Mouse (Mus musculus): ENCODE measurements around the gene Sema3f. TPM values are rescaled to one million over a fixed set of nuclear protein-coding genes. Genes with fewer than 3 reads are reported as not detected.

Sema3f gene
- total RNA-seq (2021), result 10 to 100 TPM; 22.6 to 41.3 TPM
- long read RNA-seq, experiment 1, partial matches to known transcripts, result 7 of 11 reads
- long read RNA-seq, experiment 1, other reads (novel, unspliced or antisense), result 4 of 11 reads
- long read RNA-seq, experiment 2, partial matches to known transcripts, result 2 of 6 reads
- long read RNA-seq, experiment 2, other reads (novel, unspliced or antisense), result 4 of 6 reads

GRCm38 (mm10) chr9:107709697-107710483 is at the start of gene Sema3f:
Gene Sema3f (minus strand): TSS chr9:107710475.
- DNase-seq, result peak; percentile 90 to 92

GRCm38 (mm10) chr9:107759593-107759992 is 49.3 kb upstream of the Sema3f start:
- DNase-seq, result no peak

GRCm38 (mm10) chr9:107750378-107750777 is 40.1 kb upstream of the Sema3f start:
- no peak for DNase-seq

DNA sequence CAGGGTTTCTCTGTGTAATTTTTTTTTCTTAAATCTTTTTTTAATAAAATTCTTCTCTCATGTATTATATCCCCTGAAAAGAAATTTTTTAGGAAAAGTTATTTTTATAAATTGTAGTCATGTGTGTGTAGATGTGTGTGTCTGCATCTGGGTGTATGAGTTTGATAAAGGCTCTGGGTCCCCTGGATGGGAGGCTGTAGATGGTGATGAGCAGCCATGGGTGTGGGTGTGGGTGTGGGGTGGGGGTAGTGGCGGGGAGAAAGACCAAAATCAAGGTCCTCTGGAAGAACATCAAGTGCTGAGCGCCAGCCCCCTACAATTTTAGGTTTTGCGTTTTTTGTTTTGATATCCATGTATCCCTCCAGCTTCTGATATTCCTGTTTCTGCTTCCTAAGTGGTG is 37.8 kb upstream of the Sema3f start:
- DNase-seq, result no peak

DNA sequence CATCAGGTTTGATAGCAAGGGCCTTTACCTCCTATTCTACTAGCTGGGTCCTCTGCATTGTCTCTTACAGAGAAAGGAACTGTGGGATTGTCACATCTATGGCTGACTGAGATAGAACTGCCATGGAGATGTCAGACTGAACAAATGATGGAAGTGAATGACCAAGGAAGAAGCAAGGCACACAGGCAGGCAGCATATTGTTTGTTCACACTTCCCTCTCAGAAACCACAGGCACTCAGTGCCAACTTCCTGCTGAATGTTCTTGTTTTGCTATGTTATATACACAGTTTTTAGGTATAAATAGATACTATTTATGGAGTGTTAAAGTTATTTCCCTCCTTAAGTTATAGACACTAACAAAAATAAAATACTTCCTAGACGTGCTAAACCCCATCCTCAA is 37.0 kb upstream of the Sema3f start:
- no peak for DNase-seq

DNA sequence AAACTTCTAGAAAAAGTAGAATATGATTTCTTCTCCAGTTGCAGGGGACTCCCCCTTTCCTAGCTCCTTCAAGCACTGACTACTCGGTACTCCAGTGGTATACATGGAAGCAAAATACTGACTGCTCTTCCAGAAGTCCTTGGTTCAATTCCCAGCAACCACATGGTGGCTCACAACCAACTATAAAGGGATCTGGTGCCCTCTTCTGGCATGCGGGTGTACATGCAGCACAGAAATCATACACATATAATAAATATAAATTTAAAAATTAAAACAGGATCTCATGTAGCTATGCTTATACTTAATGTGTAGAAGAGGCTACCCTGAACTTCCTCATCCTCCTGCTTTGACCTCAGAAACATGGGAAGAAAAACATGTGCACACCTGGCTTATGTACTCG is 36.4 kb upstream of the Sema3f start:
- no peak for DNase-seq

- DNase-seq, result no peak
These were observed 33.8 kb upstream of the Sema3f start for GRCm38 (mm10) chr9:107744061-107744460.

DNA sequence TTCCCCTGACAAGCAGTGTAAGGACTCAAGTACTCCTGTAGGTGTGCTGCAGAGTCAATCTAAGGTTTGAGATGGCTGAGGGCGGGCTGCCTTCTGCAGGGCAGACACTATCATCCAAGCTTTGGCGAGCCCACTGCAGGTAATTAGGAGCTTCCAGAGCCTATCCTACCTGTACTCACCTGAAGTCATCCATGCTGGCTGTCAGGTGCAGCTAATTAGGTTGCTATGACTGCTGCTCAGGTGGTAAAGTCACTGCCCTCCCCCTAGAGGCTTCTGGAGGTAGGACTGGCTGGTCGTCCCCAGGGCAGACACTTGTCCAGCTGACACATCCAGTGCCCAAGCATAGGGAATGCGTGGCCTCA is 28.5 kb upstream of the Sema3f start:
- DNase-seq, result peak; percentile 28 to 45

DNA sequence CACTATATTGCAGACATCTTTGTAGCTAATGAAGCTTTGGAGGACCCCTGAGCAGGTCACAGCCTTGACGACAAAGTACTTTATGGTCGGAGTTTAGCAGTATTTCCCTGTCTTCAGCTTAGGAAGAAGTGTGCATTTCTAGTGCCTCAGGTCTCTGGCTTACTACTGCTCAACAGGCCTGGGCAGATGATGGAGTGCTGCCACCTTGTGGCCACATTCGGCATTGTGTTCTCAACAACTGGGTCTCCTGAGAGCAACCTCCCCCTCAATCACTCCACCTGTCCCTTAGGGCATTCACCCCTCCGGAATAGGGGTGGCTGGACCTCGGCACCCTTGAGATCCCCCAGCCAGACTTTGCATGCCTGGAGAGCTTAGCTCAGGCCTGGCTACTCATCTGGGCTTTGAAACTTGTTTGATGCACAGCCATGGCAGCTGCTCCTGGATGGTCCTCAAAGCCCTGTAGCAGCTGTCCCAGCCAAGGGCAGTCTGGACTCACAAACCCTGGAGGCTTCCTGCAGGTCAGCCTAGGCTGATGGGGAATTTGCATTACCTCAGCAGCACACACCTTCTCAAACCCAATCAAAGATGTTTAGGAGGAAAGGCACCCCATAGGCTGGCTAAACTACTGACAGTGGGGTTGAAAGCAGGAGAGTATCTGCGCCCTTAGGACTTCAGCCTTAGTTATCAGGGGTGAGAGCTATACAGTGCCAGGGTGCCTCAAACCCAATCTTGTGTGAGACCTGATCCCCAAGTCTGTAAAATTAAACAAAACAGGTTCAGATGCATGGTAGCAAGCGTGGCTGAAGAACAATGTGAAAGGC is 28.0 kb upstream of the Sema3f start:
- DNase-seq, result peak; percentile 88 to 90

GRCm38 (mm10) chr9:107736185-107736485 is 25.9 kb upstream of the Sema3f start:
- DNase-seq, result no peak

GRCm38 (mm10) chr9:107735356-107736184 is 25.3 kb upstream of the Sema3f start:
- no peak for DNase-seq

DNA sequence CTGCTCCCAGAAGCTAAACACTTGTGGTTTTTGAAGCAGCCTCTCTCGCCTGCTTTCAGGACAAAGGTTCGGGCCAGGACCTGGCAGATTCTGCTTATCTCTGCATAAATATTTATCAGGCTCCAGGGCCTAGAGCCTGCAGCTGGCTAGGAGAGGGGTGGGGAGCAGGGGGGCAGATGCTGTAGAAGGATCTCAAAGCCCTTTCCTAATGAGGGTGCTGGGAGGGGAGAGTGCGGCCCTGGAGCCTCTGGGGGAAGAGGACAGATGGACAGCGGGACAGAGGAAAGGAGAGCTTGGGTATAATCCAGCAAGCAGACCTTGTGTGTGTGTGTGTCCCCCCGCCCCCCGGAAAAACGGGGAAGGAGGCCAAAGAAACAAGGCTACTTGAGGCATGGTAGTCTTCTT is 24.3 kb upstream of the Sema3f start:
- DNase-seq, result no peak

DNA sequence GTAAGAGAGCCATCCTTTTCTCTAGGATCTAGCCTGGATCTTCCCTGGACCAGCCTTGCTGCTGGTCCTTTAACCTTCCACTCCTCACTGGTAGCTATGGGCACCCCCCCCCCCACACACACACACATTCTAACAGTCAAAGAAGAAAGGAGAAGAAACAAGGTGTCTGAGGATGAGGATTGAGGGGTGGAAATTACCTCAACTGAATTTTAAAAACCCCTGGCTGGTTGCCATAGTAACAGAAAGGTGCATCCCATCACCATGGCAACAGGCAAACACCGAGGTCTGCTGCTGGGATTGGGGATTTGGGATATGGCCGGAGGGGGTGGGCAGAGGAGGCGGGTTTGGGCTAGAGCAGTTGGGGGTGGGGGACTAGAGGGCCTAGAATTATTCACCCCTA is 19.4 kb upstream of the Sema3f start:
- no peak for DNase-seq

GRCm38 (mm10) chr9:107728919-107729670 is 18.8 kb upstream of the Sema3f start:
- no peak for DNase-seq

- no peak for DNase-seq
These were observed 16.8 kb upstream of the Sema3f start for GRCm38 (mm10) chr9:107727041-107727440.

- DNase-seq, result no peak
These were observed 14.5 kb upstream of the Sema3f start for GRCm38 (mm10) chr9:107724796-107725195.

- DNase-seq, result peak; percentile 74 to 77
These were observed 13.7 kb upstream of the Sema3f start for GRCm38 (mm10) chr9:107723794-107724531.

DNA sequence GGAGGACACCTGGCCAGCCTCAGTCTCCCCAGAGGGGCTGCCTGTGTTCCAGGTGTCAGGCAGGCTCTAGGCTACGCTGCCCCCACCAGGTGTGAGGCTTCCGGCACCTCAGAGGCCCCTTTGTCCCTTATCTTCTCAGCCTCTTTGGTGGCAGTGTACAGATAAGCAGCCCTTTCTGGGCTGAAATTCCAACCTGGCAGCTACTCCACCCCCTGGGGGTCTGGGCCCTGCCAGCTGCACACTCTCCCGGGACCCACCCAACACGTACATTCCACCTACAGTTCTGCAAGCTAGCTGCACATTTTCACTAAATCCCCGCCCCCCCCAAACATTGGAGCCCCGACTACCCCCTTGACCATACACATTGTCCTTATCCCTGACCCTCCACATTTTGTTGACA is 13.0 kb upstream of the Sema3f start:
- DNase-seq, result no peak

DNA sequence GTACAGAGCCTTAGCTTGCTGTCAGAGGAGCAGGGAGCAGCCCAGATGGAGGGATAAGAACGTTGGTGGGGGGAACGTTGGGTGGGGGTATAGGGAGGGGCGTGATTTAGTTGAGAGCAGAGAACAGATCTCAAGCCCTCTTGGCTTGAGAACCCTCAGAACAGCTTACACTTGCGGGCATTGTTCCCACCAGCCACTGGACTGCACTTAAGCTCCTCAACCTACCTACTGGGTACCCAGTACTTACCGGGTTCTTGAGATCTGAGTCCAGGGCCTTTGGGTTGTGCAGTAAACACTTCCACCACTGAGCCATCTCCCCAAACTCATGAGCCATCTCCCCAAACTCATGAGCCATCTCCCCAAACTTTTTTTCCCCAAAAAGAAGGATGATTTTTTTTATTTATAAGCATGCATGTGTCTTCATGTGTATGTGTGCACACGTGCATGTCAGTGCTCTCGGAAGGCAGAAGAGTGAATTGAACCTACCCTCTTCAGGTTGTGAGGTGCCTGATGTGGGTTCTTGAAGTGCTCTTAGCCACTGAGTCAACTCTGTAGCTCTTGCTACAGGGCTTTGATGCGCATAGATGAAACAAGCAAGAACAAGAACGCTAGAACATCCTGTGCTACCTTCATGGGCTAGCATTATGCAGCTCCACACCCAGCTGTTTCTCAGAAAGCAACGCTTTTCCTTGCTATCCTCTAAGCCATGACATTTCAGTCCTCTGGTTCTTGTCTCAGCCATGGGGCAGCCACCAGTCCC is 8.7 kb upstream of the Sema3f start:
- no peak for DNase-seq

- DNase-seq, result no peak
These were observed 6.7 kb upstream of the Sema3f start for GRCm38 (mm10) chr9:107716951-107717350.

Measured in adrenal gland, postnatal 36 days (tissue).